Mouse (Mus musculus) intestine, postnatal 0 days (tissue): Measurements from ENCODE around the gene Duoxa1. TPM values are rescaled to one million over a fixed set of nuclear protein-coding genes. Genes with fewer than 3 reads are reported as not detected.
"Not testable (repeated sequence)": the region's sequence is repeated elsewhere in the genome, so short reads cannot be mapped to it uniquely, and the experiment has no call there.

Experiments
- ATAC-seq: fragments of 200-750 bp; cut with Nextera tagmentation; 2 replicates; pipeline ENCODE4 v1.8.0; 2017; ENCODE audit warnings: mild to moderate bottlenecking, moderate TSS enrichment, moderate library complexity
- H3K27ac ChIP-seq: fragments of 300-500 bp; sonication (generic); 2 replicates; pipeline ENCODE4 v1.5.1; 2014; ENCODE audit warnings: mild to moderate bottlenecking, low read depth, low read length, moderate library complexity
- H3K27me3 ChIP-seq: fragments of 300-500 bp; sonication (generic); replicated peaks from 2 replicates; pipeline ENCODE4 v1.6.1; 2014; ENCODE audit warnings: low read length, mixed read lengths; ENCODE audit not compliant: control insufficient read depth, insufficient read depth
- H3K36me3 ChIP-seq: fragments of 300-500 bp; sonication (generic); 2 replicates; pipeline ENCODE4 v1.6.1; 2014; ENCODE audit warnings: mild to moderate bottlenecking, moderate library complexity; ENCODE audit not compliant: control insufficient read depth, insufficient read depth
- H3K4me1 ChIP-seq: fragments of 300-500 bp; sonication (generic); replicated peaks from 2 replicates; pipeline ENCODE4 v1.6.1; 2014; ENCODE audit warnings: antibody characterized with exemption, low read length, mixed read lengths; ENCODE audit not compliant: control insufficient read depth, insufficient read depth
- H3K4me2 ChIP-seq: fragments of 300-500 bp; sonication (generic); replicated peaks from 2 replicates; pipeline ENCODE4 v1.6.1; 2014; ENCODE audit warnings: low read depth, mild to moderate bottlenecking, moderate library complexity
- H3K4me3 ChIP-seq: fragments of 300-500 bp; sonication (generic); 2 replicates; pipeline ENCODE4 v1.5.1; 2014; ENCODE audit warnings: low read depth, low read length
- H3K9ac ChIP-seq: fragments of 300-500 bp; sonication (generic); 2 replicates; pipeline ENCODE4 v1.6.1; 2014; ENCODE audit warnings: mild to moderate bottlenecking, low read depth, low read length
- H3K9me3 ChIP-seq: fragments of 300-500 bp; sonication (generic); 2 replicates; pipeline ENCODE4 v1.6.1; 2016; ENCODE audit warnings: mixed run types; ENCODE audit not compliant: control insufficient read depth
- CTCF ChIP-seq: sonication (generic); IDR thresholded peaks from 2 replicates; pipeline ENCODE4 v1.5.1; 2016; ENCODE audit warnings: low read depth, mild to moderate bottlenecking, control low read depth, antibody characterized with exemption, moderate library complexity
- WGBS: fragments of 180-500 bp; shearing (Covaris S2); extraction: QIAGEN DNeasy Blood & Tissue Kit; methylation state at CpG from one replicate; pipeline ENCODE4 v1.1.7; 2014; 5-methylcytosine and 5-hydroxymethylcytosine counted together
- polyA plus RNA-seq: library from polyadenylated mRNA; unstranded; fragments of >200 nt; fragmentation: Nextera tagmentation; extraction: Ambion mirVana; gene quantifications from 2 replicates; pipeline ENCODE4 v1.2.1, GENCODE M21; 2015

Duoxa1 gene
- polyA plus RNA-seq, 1 experiment from 2014 or later: not detected

GRCm38 (mm10) chr2:122334170-122334569, 20.6 kb upstream of the Duoxa1 start:
- TF ChIP-seq CTCF: no peak
- H3K36me3 ChIP-seq: no peaks in the 10 kb centered on the region
- H3K27ac ChIP-seq: no peak overlapping the region
- H3K4me3 ChIP-seq: no peak overlapping the region
- H3K9ac ChIP-seq: no peak overlapping the region
- no peaks in the 10 kb centered on the region for H3K4me1 ChIP-seq
- H3K4me2 ChIP-seq: no peak overlapping the region
- 0 out of 2 replicates have a peak, but pooled peaks have one; percentile 28 for ATAC-seq
- H3K27me3 ChIP-seq: no peaks in the 10 kb centered on the region
- 29% methylated on average over 3 of the region's 3 CpGs for WGBS
- H3K9me3 ChIP-seq: no peaks in the 10 kb centered on the region

- 66% methylated on average over 3 of the region's 3 CpGs for WGBS
- H3K9me3 ChIP-seq: no peaks in the 10 kb centered on the region
- H3K4me3 ChIP-seq: no peak overlapping the region
- H3K4me2 ChIP-seq: no peak overlapping the region
- no peaks in the 10 kb centered on the region for H3K4me1 ChIP-seq
- H3K36me3 ChIP-seq: no peaks in the 10 kb centered on the region
- ATAC-seq: no peak
- no peaks in the 10 kb centered on the region for H3K27me3 ChIP-seq
- no peak overlapping the region for H3K27ac ChIP-seq
- no peak for TF ChIP-seq CTCF
- no peak overlapping the region for H3K9ac ChIP-seq
These were observed 18.7 kb upstream of the Duoxa1 start for GRCm38 (mm10) chr2:122332222-122332621.

- 92% methylated on average over 4 of the region's 6 CpGs for WGBS
- H3K4me2 ChIP-seq, H3K4me3 ChIP-seq, H3K4me1 ChIP-seq, H3K9me3 ChIP-seq, H3K27me3 ChIP-seq, H3K36me3 ChIP-seq, H3K27ac ChIP-seq, H3K9ac ChIP-seq, ATAC-seq: not testable (repeated sequence)
These were observed 16.8 kb upstream of the Duoxa1 start for GRCm38 (mm10) chr2:122330317-122330716.

GRCm38 (mm10) chr2:122327986-122328385, 14.5 kb upstream of the Duoxa1 start:
- TF ChIP-seq CTCF: no peak
- no peak overlapping the region for H3K4me3 ChIP-seq
- 57% methylated on average over 3 of the region's 3 CpGs for WGBS
- no peak for ATAC-seq
- H3K27ac ChIP-seq: no peak overlapping the region
- H3K4me2 ChIP-seq: no peak overlapping the region
- H3K9me3 ChIP-seq: no peaks in the 10 kb centered on the region
- no peaks in the 10 kb centered on the region for H3K36me3 ChIP-seq
- no peaks in the 10 kb centered on the region for H3K27me3 ChIP-seq
- H3K9ac ChIP-seq: no peak overlapping the region
- no peaks in the 10 kb centered on the region for H3K4me1 ChIP-seq

DNA sequence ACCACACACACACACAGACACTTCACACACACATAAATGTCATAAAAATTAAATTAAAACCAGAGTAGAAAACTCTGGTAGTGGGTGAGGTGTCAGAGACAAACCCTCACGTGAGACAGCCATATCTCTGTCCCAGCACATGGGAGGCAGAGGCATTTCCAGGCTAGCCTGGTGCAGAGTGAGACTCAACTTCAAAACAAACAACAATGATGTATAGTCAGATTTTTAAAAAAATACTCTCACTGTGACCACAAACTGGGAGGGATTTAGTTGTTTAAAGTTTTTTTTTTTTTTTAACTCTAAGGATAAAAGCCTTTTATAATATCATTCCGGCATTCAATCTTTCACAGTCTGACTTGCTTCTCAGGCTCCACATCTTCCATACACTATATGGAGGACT, 11.8 kb upstream of the Duoxa1 start:
- no peaks in the 10 kb centered on the region for H3K9me3 ChIP-seq
- H3K9ac ChIP-seq: no peak overlapping the region
- WGBS: 78% methylated on average over 2 of the region's 2 CpGs
- H3K4me1 ChIP-seq: no peaks in the 10 kb centered on the region
- no peaks in the 10 kb centered on the region for H3K36me3 ChIP-seq
- no peak overlapping the region for H3K27ac ChIP-seq
- no peak for TF ChIP-seq CTCF
- no peak overlapping the region for H3K4me3 ChIP-seq
- ATAC-seq: no peak
- no peak overlapping the region for H3K4me2 ChIP-seq
- no peaks in the 10 kb centered on the region for H3K27me3 ChIP-seq

- no peak for ATAC-seq
- no peak for TF ChIP-seq CTCF
- Histone ChIP-seq H3K9me3 (no peaks in the 10 kb centered on the region), H3K27ac (no peak overlapping the region), H3K27me3 (no peaks in the 10 kb centered on the region), H3K4me1 (no peaks in the 10 kb centered on the region), H3K4me2 (no peak overlapping the region), H3K4me3 (no peak overlapping the region), H3K36me3 (no peaks in the 10 kb centered on the region), H3K9ac (no peak overlapping the region)
- 69% methylated on average over 3 of the region's 3 CpGs for WGBS
These were observed 11.1 kb upstream of the Duoxa1 start for GRCm38 (mm10) chr2:122324586-122324985.

DNA sequence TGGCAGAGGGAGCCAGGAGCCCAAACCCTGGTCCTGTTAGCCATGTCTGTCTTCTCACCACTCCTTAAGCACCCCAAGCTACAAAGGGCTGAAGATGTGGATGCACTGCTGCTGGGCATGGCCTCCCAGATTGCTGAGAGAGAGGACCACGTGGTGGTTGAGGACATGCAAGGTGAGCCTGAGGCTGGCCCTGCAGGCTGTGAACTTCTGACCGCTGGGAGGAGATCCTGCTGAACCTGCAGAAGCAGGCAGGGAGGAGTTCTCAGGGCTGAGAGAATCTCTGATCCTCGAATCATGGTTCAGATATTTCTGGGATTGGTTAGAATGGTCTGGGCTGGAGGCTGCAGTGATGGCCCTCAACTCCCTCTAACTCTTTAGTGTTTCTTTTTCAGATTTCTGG, 10.4 kb upstream of the Duoxa1 start:
- Histone ChIP-seq H3K4me3 (no peak overlapping the region), H3K9me3 (no peaks in the 10 kb centered on the region), H3K9ac (no peak overlapping the region), H3K4me1 (no peaks in the 10 kb centered on the region), H3K4me2 (no peak overlapping the region), H3K27ac (no peak overlapping the region; the same call in 1 of the 2 replicates), H3K27me3 (no peaks in the 10 kb centered on the region), H3K36me3 (no peaks in the 10 kb centered on the region)
- ATAC-seq: 0 out of 2 replicates have a peak, but pooled peaks have one; percentile 43
- TF ChIP-seq CTCF: no peak
- 44% methylated on average over 3 of the region's 3 CpGs for WGBS
